Comparison of ENCODE assay signal across 8 mouse cellular contexts in the genomic region with DNA sequence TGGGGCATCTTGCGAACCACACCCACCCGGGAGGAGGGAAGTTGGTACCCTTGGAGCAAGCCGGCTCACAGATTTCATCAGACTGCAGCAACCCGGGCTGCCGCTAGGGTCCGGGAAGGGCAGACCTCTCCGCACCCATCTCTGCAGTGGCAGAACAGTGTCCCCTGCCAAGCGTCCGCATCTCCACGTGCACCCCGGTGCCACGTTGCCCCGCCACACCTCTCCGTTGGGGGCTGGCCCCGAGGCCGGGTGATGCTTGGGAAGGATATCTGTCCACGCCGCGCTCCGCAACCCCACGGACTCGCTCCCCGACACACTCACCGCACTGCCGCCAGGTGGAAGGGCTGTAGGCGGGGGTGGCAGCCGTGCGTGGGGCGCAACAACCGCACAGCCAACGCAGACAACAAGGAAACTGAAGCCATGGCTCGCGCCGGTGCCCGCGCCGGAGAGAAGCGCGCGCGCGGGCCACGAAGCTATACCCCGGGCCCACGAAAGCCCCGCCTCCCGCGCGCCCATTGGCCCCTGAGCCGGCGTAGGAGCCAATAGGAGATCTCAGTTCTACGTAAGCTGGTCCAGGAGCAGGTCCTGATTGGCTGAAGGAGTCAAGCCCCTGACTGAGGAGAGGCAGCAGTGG. TPM values are rescaled to one million over a fixed set of nuclear protein-coding genes. Genes with fewer than 3 reads are reported as not detected.
DNase-seq lines count a peak whose midpoint lies in the region; ATAC-seq and TF ChIP-seq lines count a peak whose summit lies in the region.

No protein-coding gene starts in this region.

- TF ChIP-seq POLR2A in cortical plate, adult 2 months (IDR thresholded peaks at IDR 0.05; ENCODE audit: extremely low read depth, insufficient read depth, low read length) = no peak; the same call in 1 of the 2 replicates

- H3K4me3 ChIP-seq in cortical plate, adult 2 months (ENCODE audit: insufficient read depth, low read length) = peak overlapping the region; percentile 67

- peak; percentile 91 for DNase-seq in adipocyte (ENCODE audit: low spot score)
- DNase-seq in gastrocnemius, adult 8-10 months (ENCODE audit: low spot score in 2 of 2) = peak; percentile 81 to 82
- peak; percentile 95 for DNase-seq in induced T-regulatory cell, adult 2 months (ENCODE audit: low read depth)
- DNase-seq in left cerebral cortex, adult 8-10 months (ENCODE audit: low spot score in 2 of 2) = peak; percentile 76 to 92
- peak; percentile 95 for DNase-seq in right cerebral cortex, adult 18-20 months
- peak; percentile 61 for DNase-seq in urinary bladder, adult 2 months (ENCODE audit: low spot score)

- no peaks in the 10 kb centered on the region for H3K4me1 ChIP-seq in cortical plate, adult 2 months (ENCODE audit: control insufficient read depth, insufficient read depth, low read length)

- H3K27ac ChIP-seq in cortical plate, adult 2 months (ENCODE audit: insufficient read depth, low read length) = no peak overlapping the region

- ATAC-seq in megakaryocyte, adult 5-6 weeks (ENCODE audit: poor library complexity, severe bottlenecking) = peak; percentile 92

- TF ChIP-seq CTCF in cortical plate, adult 2 months (IDR thresholded peaks at IDR 0.05; ENCODE audit: extremely low read depth, insufficient read depth, low read length) = peak; percentile 37; the same call in 1 of the 2 replicates

RNA-seq across cellular contexts. Expression of a gene that starts 8.5 kb away (rescaled TPM):
- 6.4 and 7.6 TPM in 2 replicates for polyA plus RNA-seq in cortical plate, adult 2 months (2012; rRNA removed)
- 1 to 10 TPM; 2.9 to 4.7 (median 3.2) TPM for total RNA-seq in gastrocnemius, adult 8-10 months (2022)
- 1 to 10 TPM; 5.3 to 8.7 (median 7.0) TPM for total RNA-seq in left cerebral cortex, adult 8-10 months (2022)
- 33.8 and 35.7 TPM in 2 replicates for total RNA-seq in megakaryocyte, adult 5-6 weeks (2015)
- 37.8 and 39.7 TPM in 2 replicates for total RNA-seq in megakaryocyte, adult 5-6 weeks (2017)
- 3.2 and 4.4 TPM in 2 replicates for polyA plus RNA-seq in urinary bladder, adult 2 months (2012; rRNA removed)

RNA-seq across cellular contexts. Expression of a gene that starts 8.6 kb away (rescaled TPM):
- polyA plus RNA-seq in cortical plate, adult 2 months (2012; rRNA removed) = 16.2 and 18.6 TPM in 2 replicates
- 10 to 100 TPM in 1 of 4 experiments, 1 to 10 TPM in 3; 7.8 to 10.0 (median 8.7) TPM for total RNA-seq in gastrocnemius, adult 8-10 months (2022)
- 10 to 100 TPM; 16.8 to 22.9 (median 17.5) TPM for total RNA-seq in left cerebral cortex, adult 8-10 months (2022)
- total RNA-seq in megakaryocyte, adult 5-6 weeks (2015) = 163 and 172 TPM in 2 replicates
- total RNA-seq in megakaryocyte, adult 5-6 weeks (2017) = 250 and 263 TPM in 2 replicates
- polyA plus RNA-seq in urinary bladder, adult 2 months (2012; rRNA removed) = 55.1 and 57.1 TPM in 2 replicates

RNA-seq across cellular contexts. Expression of a gene that starts 31.7 kb away (rescaled TPM):
- 60.8 and 62.6 TPM in 2 replicates for polyA plus RNA-seq in cortical plate, adult 2 months (2012; rRNA removed)
- total RNA-seq in gastrocnemius, adult 8-10 months (2022) = 100 to 1,000 TPM; 190 to 220 (median 193) TPM
- 10 to 100 TPM; 34.5 to 61.7 (median 53.5) TPM for total RNA-seq in left cerebral cortex, adult 8-10 months (2022)
- total RNA-seq in megakaryocyte, adult 5-6 weeks (2015) = 33.8 and 35.8 TPM in 2 replicates
- 22.6 and 23.5 TPM in 2 replicates for total RNA-seq in megakaryocyte, adult 5-6 weeks (2017)
- polyA plus RNA-seq in urinary bladder, adult 2 months (2012; rRNA removed) = 57.9 and 67.0 TPM in 2 replicates

Comparison
In these comparisons a context has a peak if more than half of its experiments do, and no peak if none do; other contexts are left out.
1. RNA of a gene that starts 8.6 kb away (total RNA-seq): 163 to 263 TPM in megakaryocyte, adult 5-6 weeks; 16.8 to 22.9 TPM in left cerebral cortex, adult 8-10 months and 7.8 to 10.0 TPM in gastrocnemius, adult 8-10 months; every median in the first group is over 4 times any median in the second.
2. Peak in every context shown above with its lines, with median percentiles within 50 percentile points of each other: DNase-seq.